Mouse (Mus musculus) R1 (cell line): ENCODE measurements around the gene Ccnt1.
"Not testable (repeated sequence)": the region's sequence is repeated elsewhere in the genome, so short reads cannot be mapped to it uniquely, and the experiment has no call there.

Experiments used
- DNase-seq: peaks from one replicate; pipeline ENCODE4 v3.0.0-alpha.2; 2018; ENCODE audit warnings: low read depth, low spot score

Gene Ccnt1

DNA sequence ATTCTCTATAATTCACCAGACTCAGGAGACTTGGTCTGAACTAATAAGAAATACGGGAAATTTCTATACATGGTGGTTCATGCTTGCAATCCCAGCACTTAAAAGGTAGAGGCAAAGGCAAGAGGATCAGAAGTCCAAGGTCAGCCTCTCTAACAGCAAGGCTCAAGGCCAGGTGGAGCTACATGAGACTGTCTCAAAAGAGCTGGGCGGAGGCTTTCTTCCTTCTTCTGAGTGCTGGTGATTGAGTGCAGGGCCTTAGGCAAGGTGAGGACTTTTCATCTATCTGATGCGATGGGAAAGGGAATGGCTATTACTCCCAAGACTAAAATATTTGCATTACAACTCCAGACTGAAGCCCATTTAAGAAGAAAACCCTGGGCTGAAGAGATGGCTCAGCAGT is 25.6 kb downstream of the Ccnt1 start:
- DNase-seq = peak; percentile 61

DNA sequence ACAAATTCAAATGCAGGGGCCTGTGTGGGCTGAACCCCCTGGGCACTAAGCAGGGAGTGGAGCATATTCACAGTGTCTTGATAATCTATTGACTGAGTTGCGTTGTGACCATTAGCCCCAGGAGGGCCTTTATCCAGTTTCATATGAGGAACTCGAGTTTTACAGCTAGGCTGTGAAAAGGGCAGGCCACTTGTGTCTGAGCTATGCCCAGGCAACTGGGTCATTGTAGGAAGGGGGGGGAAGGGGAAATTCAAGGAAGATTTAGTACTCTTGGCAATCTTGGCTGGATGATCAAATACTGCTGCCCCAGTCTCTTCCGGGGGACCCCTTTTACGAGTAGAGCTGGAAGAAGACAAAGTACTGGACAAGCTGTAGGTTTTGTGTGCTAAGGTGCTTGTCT is 27.4 kb downstream of the Ccnt1 start:
- DNase-seq = no peak

DNA sequence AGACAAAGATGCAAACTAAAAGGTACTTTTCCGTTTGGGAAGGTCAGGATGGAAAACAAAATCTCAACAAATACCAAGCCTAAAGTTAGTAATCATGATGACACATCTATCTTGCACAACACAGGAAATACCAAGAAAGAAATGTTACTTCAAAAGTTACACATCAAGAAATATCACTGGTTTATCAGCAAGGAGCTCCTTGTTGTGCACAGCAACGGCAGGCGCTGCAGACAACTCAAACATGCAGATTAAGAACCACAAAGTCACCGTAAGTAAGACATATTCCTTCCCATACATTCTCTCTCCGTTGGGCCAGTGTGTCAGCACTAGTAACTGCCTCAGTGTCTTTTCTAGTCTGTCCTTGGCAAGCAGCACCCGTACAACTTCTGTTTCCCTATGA is 29.7 kb downstream of the Ccnt1 start:
- DNase-seq = no peak

DNA sequence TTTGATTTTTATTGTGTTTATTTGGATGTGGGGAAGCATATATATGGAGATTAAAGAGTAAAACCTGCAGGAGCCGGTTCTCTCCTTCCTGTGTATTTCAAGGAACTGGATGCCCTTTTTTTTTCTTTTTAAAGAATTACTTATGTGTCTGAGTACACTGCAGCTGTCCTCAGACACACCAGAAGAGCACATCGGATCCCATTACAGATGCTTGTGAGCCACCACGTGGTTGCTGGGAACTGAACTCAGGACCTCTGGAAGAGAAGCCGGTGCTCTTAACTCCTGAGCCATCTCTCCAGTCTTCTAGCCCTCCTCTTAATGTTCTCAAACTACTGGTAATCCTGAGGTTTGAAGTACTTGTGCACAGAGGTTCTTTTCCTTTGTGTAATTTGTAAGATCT is 32.8 kb downstream of the Ccnt1 start:
- no peak for DNase-seq

- DNase-seq = no peak
Observed at GRCm38 (mm10) chr15:98536828-98537510, 33.8 kb downstream of the Ccnt1 start.

DNA sequence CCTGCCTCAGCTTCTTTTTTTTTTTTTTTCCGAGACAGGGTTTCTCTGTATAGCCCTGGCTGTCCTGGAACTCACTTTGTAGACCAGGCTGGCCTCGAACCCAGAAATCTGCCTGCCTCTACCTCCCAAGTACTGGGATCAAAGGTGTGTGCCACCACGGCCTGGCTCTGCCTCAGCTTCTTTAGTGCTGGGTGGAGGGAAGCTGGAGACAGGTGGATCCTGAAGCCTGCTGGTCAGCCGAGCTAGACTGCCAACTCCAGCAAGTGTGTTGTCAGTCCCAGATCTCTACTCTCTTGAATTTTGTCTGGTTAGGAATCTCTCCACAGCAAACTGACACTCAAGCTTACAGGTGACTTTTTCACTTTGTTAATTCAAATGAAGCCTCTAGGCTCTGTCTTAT is 34.8 kb downstream of the Ccnt1 start:
- DNase-seq = no peak

- DNase-seq = peak; percentile 99
Observed at GRCm38 (mm10) chr15:98533881-98534627, 36.7 kb downstream of the Ccnt1 start, which contains the start of gene Kansl2. Gene Kansl2 (minus strand): TSS chr15:98534264.

GRCm38 (mm10) chr15:98533035-98533531 is 37.6 kb downstream of the Ccnt1 start:
- DNase-seq = peak; percentile 44

DNA sequence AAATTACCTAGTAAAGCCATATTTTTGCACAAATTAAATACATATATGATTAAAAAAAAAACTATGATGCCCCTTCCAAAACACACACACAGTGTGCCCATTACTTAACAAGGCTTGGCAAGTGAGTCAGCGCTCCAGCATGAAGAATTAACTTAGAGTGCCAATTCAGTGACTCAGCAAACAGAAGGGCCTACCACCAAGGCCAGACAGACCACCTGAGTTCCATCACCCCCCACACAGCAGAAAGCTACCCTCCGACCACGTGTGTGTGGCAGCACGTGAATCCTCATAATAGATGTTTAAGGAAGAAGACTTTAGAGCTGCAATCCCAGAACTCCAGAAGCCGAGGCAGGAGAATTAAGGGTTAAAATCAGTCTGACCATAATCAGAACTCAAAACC is 38.4 kb downstream of the Ccnt1 start:
- peak; percentile 36 for DNase-seq

GRCm38 (mm10) chr15:98528066-98528563 is 42.6 kb downstream of the Ccnt1 start:
- DNase-seq = peak; percentile 55

DNA sequence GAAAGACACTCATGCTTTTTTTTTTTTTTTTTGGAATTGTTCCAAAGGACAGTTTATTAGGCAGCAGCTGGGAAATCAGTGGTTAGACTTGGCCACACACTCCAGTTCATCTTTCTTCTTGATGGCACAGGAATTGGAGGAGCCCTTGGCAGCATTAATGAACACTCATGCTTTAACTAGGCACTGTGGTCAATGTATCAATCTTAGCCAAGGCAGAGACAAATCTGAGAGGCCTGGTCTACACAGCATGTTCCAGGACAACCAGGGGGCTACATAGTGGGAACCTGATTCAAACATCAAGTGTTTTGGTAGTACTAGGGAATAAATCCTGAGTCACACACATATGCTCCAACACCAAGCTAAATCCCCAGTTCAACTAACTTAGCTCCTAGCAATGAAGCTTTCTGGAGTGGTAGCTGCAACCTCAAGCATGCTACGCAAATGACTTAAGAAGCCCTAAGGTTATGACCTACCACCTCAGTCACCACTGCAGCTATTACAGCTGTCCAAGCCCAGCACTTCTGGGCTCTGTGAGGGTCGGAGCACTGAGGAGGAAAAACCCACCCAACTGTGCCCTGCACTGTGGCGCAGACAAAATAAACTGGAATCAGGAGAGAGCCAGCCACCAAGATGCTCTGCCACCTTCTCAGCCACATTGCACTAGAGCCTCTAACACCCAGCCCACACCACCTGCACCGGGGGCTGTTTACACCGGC is 43.5 kb downstream of the Ccnt1 start:
- no peak for DNase-seq

DNA sequence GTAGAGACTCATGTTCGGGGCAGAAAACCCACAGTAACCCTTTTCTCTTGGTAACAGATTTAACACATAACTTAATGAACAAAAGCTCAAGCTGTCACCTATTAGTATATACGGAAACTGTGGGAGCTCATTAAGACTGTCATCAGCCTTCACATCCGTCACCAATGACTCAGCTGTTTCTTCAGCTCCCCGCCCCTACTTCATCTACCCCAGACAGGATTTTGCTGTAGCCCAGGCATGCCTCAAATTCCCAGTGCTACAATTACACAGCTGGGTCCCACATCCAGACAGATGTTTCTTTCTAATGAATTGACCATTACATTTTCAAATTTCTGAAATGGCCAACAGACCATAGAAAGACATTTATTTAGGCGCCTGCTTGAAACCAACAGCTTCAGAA is 44.7 kb downstream of the Ccnt1 start:
- DNase-seq = peak; percentile 77

DNA sequence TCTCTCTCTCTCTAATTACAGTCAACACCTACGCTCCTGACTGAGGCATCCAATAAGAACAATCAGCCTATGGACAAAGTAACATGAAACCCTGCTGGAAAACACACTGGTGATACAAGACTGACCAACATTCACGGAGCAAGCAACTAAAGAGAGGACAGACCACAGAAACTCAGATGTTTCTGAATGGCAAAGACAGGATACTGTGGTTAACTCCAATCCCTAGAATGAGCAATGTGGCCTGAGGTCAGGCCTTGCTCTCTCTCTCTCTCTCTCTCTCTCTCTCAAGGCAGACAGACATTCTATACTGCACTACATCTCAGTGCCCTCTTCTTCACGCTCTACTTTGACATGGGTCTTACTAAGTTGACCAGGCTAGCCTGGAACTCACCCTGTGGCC is 49.5 kb downstream of the Ccnt1 start:
- no peak for DNase-seq

GRCm38 (mm10) chr15:98517380-98518355 is 53.1 kb downstream of the Ccnt1 start:
- DNase-seq = peak; percentile 71

- not testable (repeated sequence) for DNase-seq
Observed at GRCm38 (mm10) chr15:98514845-98515244, 55.9 kb downstream of the Ccnt1 start.

- DNase-seq = no peak
Observed at GRCm38 (mm10) chr15:98514146-98514545, 56.6 kb downstream of the Ccnt1 start.

- DNase-seq = not testable (repeated sequence)
Observed at GRCm38 (mm10) chr15:98513676-98514075, 57.0 kb downstream of the Ccnt1 start.

DNA sequence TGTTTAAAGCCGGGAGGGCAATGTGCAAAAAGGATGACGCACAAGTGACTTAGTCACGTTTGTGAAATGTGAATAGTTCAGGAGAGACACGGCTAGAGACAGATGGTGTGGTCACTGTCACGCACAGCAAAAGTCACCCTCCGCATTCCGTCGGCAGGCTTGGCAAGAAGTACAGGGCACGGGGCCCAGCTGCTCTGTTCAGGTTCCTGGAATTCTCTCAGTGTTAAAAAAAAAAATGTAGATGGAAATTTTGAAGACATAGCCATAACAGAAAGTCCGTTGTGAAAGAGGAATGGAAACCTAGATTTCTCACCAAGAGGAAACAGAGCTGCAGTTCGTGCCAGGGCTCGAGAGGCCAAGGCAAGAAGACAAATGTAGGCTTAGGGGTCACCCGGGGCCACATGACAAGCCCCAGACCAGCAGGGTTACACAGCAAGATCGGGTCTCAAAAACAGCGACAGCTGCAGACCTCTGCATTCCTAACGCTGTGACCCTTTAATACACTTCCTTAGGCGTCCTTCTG is 57.9 kb downstream of the Ccnt1 start:
- no peak for DNase-seq

- DNase-seq = no peak
Observed at GRCm38 (mm10) chr15:98512232-98512631, 58.5 kb downstream of the Ccnt1 start.

DNA sequence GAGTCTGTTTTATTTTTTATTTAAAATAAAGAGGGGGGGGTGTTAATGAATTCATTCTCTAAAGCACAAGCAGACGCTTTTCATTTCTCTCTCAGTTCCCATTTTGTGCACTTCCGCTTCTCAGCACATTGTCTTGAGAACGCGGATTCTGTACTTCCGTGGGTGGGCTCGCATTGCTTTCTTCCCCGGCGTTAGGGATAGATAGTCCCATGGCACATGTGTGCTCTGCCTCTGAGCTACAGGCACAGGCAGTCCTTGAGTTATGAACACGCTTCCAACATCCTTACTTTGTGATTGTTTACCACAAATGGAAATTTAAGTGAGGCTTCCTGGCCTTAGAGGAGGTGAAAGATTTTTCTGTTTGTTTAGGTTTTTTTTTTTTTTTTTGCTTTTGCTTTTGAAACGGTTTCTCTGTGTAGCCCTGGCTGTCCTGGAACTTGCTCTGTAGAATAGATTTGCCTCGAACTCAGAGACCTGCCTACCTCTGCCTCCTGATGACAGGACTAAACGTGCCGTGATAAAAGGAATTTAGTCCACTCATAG is 59.3 kb downstream of the Ccnt1 start:
- DNase-seq = no peak
